Mouse (Mus musculus) heart, postnatal 36 days (tissue): ENCODE measurements around the gene Slc11a2. TPM values are rescaled to one million over a fixed set of nuclear protein-coding genes. Genes with fewer than 3 reads are reported as not detected.

Source experiments
- DNase-seq, 2 experiments: peaks; one replicate each; pipeline ENCODE4 v3.0.0; 2021 to 2022
- intact Hi-C: fragments of 180-260 bp; cut with DNase I; formaldehyde crosslinking; loops from one replicate; pipeline ENCODE4 v1.15.1; 2025
- total RNA-seq, 2 experiments: library from RNA; stranded (reverse); gene quantifications; 2 replicates each; pipeline ENCODE4 v1.2.3; 2021

Slc11a2 gene
- 10 to 100 TPM; 45.2 TPM for total RNA-seq

DNA sequence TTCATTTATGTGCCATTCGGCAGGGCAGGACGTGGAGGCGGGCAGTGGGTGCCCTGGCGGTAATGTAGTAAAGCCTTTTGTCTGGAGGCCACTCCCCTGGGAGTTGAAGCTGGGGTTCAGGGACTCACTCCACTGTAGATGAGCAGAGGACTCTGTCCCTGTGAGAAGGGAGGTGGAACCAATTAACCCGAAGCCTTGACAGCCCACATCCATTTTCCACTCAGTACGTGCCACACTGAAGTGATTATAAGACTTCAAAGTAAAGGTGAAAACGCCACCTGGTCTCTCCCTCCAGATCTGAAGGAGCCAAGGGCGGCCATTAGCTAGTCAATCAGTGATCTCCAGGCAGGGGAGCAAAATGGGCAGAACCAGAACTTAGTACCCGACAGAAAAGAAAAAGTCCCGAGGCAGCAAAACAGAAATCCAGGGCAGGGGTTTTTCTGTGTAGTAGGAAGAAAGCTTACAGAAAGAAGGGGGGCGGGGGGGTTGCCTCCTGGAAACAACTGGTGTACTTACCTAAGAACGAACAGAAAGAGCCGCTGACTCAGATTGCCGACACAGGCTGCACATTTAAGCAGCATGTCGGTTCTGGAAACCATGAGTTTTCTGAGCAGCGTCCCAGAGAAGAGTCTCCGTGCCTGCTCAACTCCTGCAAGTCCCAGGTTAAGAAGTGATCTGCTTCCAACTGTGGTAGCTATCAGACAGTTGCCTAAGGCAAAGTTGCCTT lies at the start of gene Slc11a2:
Slc11a2 (minus strand) TSS at position 677 of the 727 bp plus-strand sequence.
- intact Hi-C loops, result no loop called here
- no peak for DNase-seq

DNA sequence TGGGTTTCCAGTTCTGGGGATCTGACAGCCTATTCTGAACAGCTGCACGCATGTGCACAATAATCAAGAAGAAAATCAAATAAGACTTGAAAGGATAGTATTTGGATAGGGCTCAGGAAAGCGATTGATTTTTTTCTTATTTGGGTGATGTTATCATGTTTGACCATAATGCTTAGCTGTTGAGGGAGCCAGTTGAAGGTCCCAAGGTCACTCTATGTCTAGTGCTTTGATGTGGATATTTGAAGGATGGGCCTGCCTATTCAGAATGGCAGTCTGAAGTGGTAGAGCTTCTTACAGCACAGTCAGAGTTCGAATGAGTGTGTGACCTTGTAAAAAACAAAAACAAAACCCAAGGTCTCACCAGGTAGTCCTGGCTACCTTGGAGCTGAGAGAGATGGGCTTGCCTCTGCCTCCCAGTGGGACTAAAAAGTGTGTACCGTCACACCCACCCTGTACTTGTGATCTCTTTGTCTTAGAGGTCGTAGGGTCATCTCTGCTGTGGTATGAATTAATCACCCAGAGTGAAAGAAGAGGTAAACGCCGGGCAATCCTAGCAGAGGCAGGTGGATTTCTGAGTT lies 49.1 kb upstream of the Slc11a2 start:
- intact Hi-C loops, result no loop called here
- no peak for DNase-seq

DNA sequence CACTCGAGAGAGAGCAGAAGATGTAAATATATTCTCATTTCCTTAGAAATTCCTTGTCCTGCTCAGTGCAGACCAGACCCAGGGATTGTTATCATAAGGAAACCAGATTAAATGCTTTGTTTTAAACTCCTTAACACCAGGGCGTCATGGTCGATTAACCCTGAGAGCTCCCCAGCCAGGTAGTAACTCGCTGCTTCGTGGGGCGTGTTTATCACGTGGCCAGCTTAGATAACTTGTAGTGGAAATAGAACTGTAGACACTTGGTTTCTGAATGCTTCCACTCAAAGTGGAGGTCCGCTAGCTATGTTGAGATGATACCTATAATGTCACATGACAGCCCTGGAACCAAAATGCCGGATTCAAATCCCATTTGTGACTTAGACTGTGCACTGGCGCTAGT lies 45.2 kb upstream of the Slc11a2 start:
- intact Hi-C loops, result no loop called here
- no peak for DNase-seq

DNA sequence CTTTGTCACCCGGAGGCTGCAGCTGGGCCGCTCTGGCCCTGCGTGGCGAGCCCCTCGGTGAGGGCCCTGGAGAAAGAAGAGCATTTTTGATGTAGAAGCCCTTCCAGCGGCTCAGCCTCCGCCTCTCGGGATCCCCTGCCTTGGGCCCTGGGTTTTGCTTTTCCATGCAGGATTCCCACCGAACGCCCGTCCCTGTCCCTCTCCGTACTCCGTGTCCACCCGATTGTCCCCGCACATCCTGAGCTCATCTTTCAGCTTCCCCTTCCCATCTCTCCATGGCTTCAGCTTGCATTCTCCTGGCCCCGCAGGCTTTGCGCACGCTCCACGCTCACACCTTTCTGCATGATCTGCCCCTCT lies 44.3 kb upstream of the Slc11a2 start:
- intact Hi-C loops, result loop anchor here (2.0 to 5.0 kb wide), 2 partner anchors 26 to 143 kb away; partner anchors contain the start of gene Csrnp2

DNA sequence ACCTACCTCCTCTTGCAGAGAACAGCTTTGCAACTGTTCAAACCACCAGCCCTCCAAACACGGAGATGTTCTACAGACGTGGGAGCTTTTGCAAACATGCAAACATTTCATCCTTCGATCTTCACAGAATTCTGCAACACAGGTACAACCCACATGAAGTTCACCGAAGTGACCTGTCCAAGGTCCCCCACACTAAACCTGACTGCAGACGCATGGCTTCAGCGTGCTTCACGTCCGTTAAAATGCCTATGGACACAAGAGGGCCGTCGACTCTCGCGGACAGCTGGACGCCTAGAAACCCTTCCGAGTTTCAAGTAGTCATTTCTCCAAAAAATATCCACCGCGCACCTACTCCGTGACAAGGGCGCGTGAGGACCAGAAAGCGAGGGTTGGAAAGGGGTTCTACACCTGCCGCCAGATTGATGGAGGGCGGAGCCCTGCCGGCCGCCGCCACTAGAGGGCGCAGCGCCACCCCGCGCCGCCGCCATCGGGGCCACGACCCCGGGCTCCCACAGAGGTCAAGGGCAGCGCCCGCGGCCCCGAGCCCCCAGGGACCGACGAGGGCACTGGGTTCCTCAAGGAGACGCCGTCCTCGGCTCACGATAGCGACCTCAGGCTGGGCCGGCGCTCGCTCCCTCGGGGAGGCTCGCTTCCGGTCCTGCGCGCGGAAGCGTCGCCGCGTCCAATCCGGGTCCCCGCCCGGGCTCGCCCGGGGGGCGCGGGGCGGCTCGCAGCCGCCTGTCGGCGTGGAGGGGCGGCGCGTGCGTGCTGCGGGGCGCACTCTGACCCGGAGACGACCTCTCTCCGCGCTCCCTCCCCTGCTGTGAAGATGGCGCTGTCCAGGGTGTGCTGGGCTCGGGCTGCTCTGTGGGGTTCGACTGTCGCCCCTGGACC lies 43.7 kb upstream of the Slc11a2 start, which contains the start of gene Letmd1:
Letmd1 (plus strand) TSS at position 729 of the 894 bp plus-strand sequence.
- intact Hi-C loops, result loop anchor here (1.0 to 5.0 kb wide), 3 partner anchors 26 to 214 kb away; partner anchors contain the start of gene Csrnp2
- peak; percentile 85 to 91 for DNase-seq

More for the DNA sequence above, 44.3 kb upstream of the Slc11a2 start:
- DNase-seq, result no peak

DNA sequence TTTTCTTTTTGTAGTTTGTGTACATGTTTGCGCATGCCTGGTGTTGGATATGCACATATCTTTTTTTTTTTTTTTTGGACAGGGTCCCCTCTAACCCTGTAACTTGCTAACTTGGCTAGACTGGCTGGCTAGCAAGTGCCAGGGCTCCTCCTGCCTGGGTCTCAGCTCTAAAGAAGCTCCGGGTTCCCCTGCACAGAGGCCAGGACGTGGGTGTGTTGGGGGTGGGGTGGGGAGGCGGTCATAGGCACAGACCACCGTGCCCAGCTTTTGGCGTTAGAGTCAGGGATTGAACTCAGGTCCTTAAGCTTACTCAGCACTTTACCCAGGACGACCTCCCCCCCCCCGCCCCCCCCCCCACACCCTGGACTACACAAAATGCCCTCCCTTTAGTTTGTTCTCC lies 42.9 kb upstream of the Slc11a2 start:
- no peak for DNase-seq
- intact Hi-C loops, result loop anchor here (1.0 to 5.0 kb wide), 3 partner anchors 27 to 215 kb away; partner anchors contain the start of gene Csrnp2

DNA sequence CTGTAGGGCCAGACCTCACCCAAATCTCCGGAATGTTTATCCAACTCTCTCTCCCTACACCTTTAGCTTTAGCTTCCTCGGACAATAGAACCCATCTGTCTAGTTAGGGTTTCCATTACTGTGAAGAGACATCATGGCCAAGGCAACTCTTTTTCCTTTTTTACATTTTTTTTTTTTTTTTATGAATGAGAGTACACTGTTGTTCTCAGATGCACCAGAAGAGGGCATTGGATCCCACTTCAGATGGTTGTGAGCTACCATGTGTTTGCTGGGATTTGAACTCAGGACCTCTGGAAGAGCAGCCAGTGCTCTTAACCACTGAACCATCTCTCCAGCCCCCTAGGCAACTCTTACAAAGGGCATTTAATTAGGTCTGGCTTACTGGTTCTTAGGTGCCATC lies 40.6 kb upstream of the Slc11a2 start:
- intact Hi-C loops, result loop anchor here (5.0 kb wide), 1 partner anchor 147 kb away; no protein-coding TSS in a partner anchor
- DNase-seq, result no peak

DNA sequence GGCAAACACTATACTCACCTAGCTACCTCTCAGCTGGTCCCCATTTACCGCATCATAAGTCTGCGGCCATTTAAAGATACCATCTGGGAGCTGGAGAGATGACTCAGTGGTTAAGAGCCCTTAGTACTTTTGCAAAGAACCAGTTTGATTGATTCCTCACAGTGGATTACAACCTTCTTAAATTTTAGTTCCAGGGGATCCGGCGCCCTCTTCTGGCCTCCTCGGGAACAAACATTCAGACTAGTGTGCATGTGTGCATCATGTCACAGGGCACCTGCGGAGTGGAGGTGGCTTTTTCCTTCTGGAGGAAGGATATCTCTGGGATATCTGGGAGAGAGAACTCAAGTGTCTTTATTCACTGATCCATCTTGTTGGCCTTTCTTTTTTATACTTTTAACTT lies 38.8 kb upstream of the Slc11a2 start:
- DNase-seq, result peak; percentile 53 to 70
- intact Hi-C loops, result no loop called here

DNA sequence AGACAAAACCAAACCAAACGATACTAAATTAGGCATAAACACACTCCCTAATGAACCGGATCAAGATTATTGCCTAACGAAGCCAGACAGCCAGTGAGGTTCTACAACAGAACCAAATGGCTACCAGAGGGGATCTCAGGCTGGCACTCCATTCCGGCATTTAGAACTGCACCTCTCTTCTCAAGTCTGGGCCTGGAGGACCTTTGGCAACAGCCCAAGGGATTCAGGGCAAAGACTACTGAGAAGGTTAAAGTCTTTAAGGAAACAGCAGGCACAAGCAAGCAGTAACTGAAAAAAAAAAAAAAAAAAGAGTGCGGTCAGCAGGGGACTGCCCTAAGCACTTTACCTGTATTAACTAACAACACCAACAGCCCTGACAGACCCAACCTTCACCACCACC lies 37.2 kb upstream of the Slc11a2 start:
- DNase-seq, result no peak

DNA sequence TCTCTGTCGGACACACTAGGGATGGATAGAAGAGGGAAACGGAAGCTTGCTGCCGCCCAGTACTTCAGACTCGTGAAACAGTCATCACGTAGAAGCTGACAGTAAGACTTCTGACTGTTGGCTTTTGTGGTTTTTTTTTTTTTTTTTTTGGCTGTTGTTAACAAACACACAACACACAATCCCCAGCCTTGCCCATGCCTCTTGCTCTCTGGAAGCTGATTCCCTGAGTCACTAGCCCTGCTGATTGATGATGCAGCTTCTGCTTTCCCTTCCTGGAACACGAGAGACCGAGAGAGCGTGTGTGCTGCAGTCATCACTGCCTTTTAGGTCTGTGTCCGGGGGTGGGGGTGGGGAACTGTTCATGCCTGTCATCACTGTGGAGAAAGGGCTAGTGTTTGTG lies 36.8 kb upstream of the Slc11a2 start:
- DNase-seq, result no peak
- intact Hi-C loops, result no loop called here

More for the DNA sequence above, 37.2 kb upstream of the Slc11a2 start:
- intact Hi-C loops, result no loop called here

DNA sequence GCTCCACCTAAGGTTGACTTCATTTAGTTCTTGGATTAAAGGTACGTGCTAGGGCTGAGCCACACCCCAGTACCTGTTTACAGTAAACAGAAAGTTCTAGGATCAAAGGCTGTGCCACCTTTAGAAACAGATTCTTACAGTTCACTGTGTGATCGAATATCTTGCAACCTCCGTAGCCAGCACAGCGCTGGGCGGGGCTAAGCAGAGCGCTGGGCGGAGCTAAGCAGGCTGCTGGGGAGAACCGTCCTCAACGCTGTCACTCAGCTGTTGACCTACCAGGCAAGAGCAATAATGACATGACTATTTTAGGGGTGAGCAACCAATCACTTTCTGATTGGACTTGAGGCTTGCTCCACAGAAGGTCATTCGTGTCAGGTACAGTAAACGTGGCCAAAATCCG lies 36.1 kb upstream of the Slc11a2 start:
- peak in 1 of 2 experiments; percentile 20 for DNase-seq
- intact Hi-C loops, result no loop called here

DNA sequence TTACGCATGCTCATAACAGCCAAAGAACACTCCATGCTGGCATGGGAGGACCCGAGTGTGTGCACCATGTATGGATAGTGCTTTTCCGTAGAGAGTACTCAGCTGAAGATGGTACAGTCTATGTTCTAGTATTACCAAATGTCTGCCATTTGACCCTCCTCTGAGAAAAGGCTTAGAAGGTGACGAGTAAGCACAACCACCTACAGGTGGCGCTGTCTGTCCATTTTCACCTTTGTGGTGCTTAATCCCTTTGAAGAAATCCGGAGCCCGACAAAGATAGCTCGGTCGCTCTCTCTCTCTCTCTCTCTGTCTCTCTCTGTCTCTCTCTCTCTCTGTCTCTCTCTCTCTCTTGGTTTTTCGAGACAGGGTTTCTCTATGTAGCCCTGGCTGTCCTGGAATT lies 33.2 kb upstream of the Slc11a2 start:
- intact Hi-C loops, result loop anchor here (5.0 to 10.0 kb wide), 3 partner anchors 196 to 1943 kb away; no protein-coding TSS in a partner anchor
- peak; percentile 53 to 68 for DNase-seq

DNA sequence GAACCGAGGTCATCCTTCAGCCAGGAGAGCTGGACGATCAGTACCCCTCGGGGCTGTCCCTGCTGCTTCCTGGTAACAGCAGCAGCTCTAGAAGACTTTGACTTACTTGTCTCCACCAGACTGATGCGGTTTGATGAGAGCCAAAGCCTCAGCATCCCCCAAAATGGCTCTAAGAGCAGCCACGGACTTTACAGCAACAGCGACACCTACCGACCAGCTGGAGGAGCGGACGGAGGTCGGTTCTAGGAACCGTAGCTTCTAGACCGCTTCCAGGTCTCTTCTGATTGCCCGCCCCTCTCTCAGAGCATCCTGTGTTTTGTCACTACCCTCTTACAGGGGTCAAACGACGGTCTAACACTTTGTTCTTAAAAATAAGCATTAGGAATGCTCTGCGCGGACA lies 32.5 kb upstream of the Slc11a2 start:
- intact Hi-C loops, result loop anchor here (2.0 to 10.0 kb wide), 4 partner anchors 81 to 1943 kb away; no protein-coding TSS in a partner anchor
- peak; percentile 73 to 82 for DNase-seq

DNA sequence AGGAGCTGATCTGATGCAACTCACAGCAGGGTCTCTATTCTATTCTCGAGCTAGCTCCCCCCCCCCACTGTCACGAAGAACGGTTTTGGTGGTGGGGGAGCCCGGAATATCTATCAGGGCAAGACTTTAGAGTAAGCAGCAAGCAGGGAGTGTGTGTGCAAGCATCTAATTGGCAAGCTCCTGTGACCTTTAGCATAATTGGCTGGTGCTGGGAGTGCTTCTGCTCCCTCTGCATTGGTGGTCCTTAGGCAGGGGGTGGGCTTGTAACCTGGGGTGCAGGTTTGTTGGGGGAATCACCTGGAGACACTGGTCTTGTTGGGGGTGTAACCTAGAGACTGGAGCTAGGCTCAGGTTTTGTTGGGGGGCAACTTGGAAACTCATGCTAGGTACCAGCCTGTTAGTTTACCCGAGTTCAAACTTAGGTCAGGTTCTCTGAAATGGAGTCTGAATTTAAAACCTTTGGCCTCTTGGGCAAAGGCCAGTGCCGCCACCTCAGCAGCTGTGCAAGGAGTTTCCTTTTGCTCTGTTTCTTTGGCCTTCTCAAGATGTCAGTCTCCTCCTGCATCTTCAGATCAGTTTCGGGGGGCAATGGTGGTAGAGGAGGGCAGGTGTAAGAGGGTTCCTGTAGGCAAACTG lies 31.6 kb upstream of the Slc11a2 start:
- intact Hi-C loops, result loop anchor here (2.0 to 10.0 kb wide), 4 partner anchors 80 to 1942 kb away; no protein-coding TSS in a partner anchor
- no peak for DNase-seq

DNA sequence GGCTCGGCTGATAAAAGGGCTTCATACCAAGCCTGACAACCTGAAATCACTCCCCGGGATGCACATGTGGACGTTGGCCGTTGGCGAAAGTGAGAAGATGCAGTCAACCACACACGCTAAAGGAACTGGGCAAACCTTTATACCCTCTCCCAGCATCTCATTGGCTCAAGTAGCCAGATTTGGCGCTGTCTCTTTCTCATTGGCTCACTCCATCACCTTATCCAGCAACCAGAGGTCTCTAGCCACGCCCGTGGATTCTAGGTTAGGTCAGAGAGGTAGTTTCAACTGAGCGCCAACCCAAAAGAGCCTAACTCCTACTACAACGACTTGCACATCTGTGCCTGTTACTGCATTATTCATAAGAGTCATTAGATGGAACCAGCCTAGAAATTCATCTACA lies 27.6 kb upstream of the Slc11a2 start:
- no peak for DNase-seq
- intact Hi-C loops, result loop anchor here (10.0 kb wide), 1 partner anchor 1938 kb away; no protein-coding TSS in a partner anchor

DNA sequence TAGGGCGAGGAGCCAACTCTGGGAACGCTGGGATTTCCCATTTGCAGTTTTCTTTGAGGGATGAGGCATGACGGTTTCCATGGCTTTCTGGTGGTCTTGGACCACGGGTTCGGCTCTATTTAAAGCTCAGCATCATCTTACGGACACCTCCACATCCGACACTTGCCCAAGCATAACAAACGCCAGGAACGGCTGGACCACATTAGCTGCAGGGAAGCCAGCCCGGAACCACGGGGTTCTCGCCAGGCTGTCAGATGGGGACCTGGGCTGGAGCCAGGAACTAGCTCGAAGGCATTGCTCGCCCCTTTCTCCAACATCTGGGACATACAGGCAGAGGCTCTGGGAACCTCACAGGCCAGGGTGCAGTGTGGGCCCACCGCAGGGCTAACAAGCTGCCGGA lies 26.4 kb upstream of the Slc11a2 start:
- intact Hi-C loops, result loop anchor here (10.0 kb wide), 1 partner anchor 1936 kb away; no protein-coding TSS in a partner anchor
- DNase-seq, result peak; percentile 57 to 62

DNA sequence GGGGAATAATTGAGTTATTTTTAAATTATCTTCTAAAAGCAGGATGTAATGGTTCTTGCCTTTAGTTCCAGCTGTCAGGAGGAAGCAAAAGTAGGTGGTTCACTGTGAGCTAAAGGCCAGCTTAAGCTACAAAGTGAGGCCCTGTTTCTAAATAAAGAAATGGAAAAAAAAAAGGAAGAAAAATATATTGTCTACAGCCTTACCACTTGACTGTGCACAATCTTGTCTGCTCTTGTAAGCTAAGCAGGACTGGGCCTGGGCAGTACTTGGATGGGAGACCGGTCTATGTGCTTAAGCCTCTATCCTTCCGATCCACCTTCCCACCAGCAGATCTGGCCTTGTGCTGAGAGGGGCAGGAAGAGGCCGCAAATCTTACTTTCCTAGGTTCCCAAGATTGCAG lies 24.6 kb upstream of the Slc11a2 start:
- DNase-seq, result no peak
- intact Hi-C loops, result no loop called here

DNA sequence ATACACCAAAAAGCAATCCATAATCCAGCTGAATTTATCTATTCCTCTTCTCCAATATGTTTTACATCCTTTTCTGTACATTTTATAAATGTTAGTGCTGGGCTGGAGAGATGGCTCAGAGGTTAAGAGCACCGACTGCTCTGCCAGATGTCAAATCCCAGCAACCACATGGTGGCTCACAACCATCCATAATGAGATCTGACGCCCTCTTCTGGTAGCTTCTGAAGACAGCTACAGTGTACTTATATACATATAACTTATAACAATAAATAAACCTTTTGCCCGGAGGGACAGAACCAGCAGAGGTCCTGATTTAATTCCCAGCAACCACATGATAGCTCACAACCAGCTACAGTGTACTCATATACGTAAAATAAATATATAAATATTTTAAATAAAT lies 23.7 kb upstream of the Slc11a2 start:
- intact Hi-C loops, result no loop called here
- no peak for DNase-seq

DNA sequence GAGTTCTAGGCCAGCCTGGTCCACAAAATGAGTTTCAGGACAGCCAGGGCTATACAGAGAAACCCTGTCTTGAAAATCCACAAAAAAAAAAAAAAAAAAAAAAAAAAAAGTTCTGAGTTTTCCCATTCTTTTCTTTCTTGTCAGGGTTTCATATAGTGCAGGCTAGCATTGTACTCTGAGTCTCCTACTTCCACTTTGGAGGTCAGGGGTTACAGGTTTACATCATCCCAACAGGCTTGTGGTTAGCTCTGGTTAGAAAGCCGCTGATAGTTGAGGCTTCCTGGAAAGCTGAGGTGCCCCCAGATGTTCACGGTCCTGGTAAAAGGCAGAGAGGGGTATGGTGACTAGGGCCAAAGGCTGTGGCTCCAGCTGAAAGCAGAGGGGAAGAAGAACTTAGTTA lies 22.0 kb upstream of the Slc11a2 start:
- intact Hi-C loops, result no loop called here
- no peak for DNase-seq
